Mouse (Mus musculus) heart, postnatal 0 days (tissue): ENCODE data around the gene Twf2. TPM values are rescaled to one million over a fixed set of nuclear protein-coding genes. Genes with fewer than 3 reads are reported as not detected.
A peak's percentile ranks its signal among the peaks of the same experiment; 100 is the strongest.

Experiments
- ATAC-seq: fragments of 200-750 bp; cut with Nextera tagmentation; 2 replicates; pipeline ENCODE4 v1.8.0; 2017; ENCODE audit warnings: low read depth, moderate number of reproducible peaks, moderate library complexity; ENCODE audit not compliant: insufficient read depth
- DNase-seq: peaks from one replicate; pipeline ENCODE4 v3.0.0-alpha.2; 2016; ENCODE audit warnings: low spot score
- H3K27ac ChIP-seq: fragments of 300-500 bp; sonication (generic); 2 replicates; pipeline ENCODE4 v1.5.1; 2014; ENCODE audit warnings: low read depth, mild to moderate bottlenecking
- H3K27me3 ChIP-seq: fragments of 300-500 bp; sonication (generic); 2 replicates; pipeline ENCODE4 v1.6.1; 2014; ENCODE audit warnings: low read length, mixed read lengths; ENCODE audit not compliant: control insufficient read depth, insufficient read depth
- H3K36me3 ChIP-seq: fragments of 300-500 bp; sonication (generic); replicated peaks from 2 replicates; pipeline ENCODE4 v1.6.1; 2014; ENCODE audit warnings: low read length, mixed read lengths; ENCODE audit not compliant: control insufficient read depth, insufficient read depth
- H3K4me1 ChIP-seq: fragments of 300-500 bp; sonication (generic); 2 replicates; pipeline ENCODE4 v1.6.1; 2014; ENCODE audit warnings: antibody characterized with exemption; ENCODE audit not compliant: control insufficient read depth, insufficient read depth
- H3K4me2 ChIP-seq: fragments of 300-500 bp; sonication (generic); 2 replicates; pipeline ENCODE4 v1.6.1; 2014; ENCODE audit warnings: low read depth, mild to moderate bottlenecking, low read length, moderate library complexity
- H3K4me3 ChIP-seq: fragments of 300-500 bp; sonication (generic); 2 replicates; pipeline ENCODE4 v1.5.1; 2014; ENCODE audit warnings: low read depth, low read length
- H3K9ac ChIP-seq: fragments of 300-500 bp; sonication (generic); replicated peaks from 2 replicates; pipeline ENCODE4 v1.6.1; 2014; ENCODE audit warnings: low read depth, low read length, mixed read lengths
- H3K9me3 ChIP-seq: fragments of 300-500 bp; sonication (generic); replicated peaks from 2 replicates; pipeline ENCODE4 v1.6.1; 2016; ENCODE audit warnings: low read length; ENCODE audit not compliant: control insufficient read depth
- CTCF ChIP-seq: IDR thresholded peaks from 2 replicates; pipeline ENCODE4 v1.5.1; 2016; ENCODE audit warnings: antibody characterized with exemption, control low read depth, low read depth
- EP300 ChIP-seq: IDR thresholded peaks from 2 replicates; pipeline ENCODE4 v1.6.1; 2016; ENCODE audit warnings: antibody characterized with exemption, low read depth
- WGBS: fragments of 180-500 bp; shearing (Covaris S2); extraction: QIAGEN DNeasy Blood & Tissue Kit; methylation state at CpG from one replicate; pipeline ENCODE4 v1.1.7; 2014; 5-methylcytosine and 5-hydroxymethylcytosine counted together
- polyA plus RNA-seq: library from polyadenylated mRNA; unstranded; fragments of >200 nt; fragmentation: Nextera tagmentation; extraction: Ambion mirVana; gene quantifications from 2 replicates; pipeline ENCODE4 v1.2.1, GENCODE M21; 2015
- total RNA-seq: library from RNA; depleted of rRNA; stranded (reverse); fragments of >200 nt; gene quantifications from 2 replicates; pipeline ENCODE4 v1.2.3, GENCODE M21; 2014; ENCODE audit warnings: low replicate concordance

Twf2 gene
- total and polyA plus RNA-seq, 2 experiments from 2014 or later, result 57.3 to 92.1 TPM

GRCm38 (mm10) chr9:106197732-106198131, 5.2 kb upstream of the Twf2 start:
- no peak overlapping the region for H3K9ac ChIP-seq
- H3K4me2 ChIP-seq, result no peak overlapping the region
- ATAC-seq, result no peak

GRCm38 (mm10) chr9:106198962-106199458, 3.9 kb upstream of the Twf2 start:
- Histone ChIP-seq H3K27ac (peak overlapping the region; percentile 4; the same call in 1 of the 2 replicates), H3K9me3 (no peaks in the 10 kb centered on the region), H3K4me1 (peaks cover 16% of the 10 kb centered on the region), H3K27me3 (no peaks in the 10 kb centered on the region), H3K4me3 (peak overlapping the region; percentile 61), H3K4me2 (peak overlapping the region; percentile 61), H3K36me3 (0 out of 2 replicates have a peak, but pooled peaks cover 12% of the 10 kb centered on the region), H3K9ac (peak overlapping the region; percentile 55)
- ATAC-seq (peak; percentile 56), DNase-seq (peak; percentile 72)
- under 1% methylated on average over 41 of the region's 51 CpGs for WGBS
- TF ChIP-seq EP300 (no peak), CTCF (no peak)

More at GRCm38 (mm10) chr9:106197732-106198131, 5.2 kb upstream of the Twf2 start:
- Histone ChIP-seq H3K4me3 (no peak overlapping the region), H3K36me3 (0 out of 2 replicates have a peak, but pooled peaks cover 13% of the 10 kb centered on the region), H3K9me3 (no peaks in the 10 kb centered on the region), H3K27ac (no peak overlapping the region), H3K27me3 (no peaks in the 10 kb centered on the region), H3K4me1 (0 out of 2 replicates have a peak, but pooled peaks cover 8% of the 10 kb centered on the region)
- TF ChIP-seq EP300, result no peak
- TF ChIP-seq CTCF, result no peak
- 93% methylated on average over 9 of the region's 9 CpGs for WGBS
- DNase-seq, result no peak

GRCm38 (mm10) chr9:106199535-106200272, 3.2 kb upstream of the Twf2 start, which contains the start of gene Ppm1m:
Gene Ppm1m, minus strand, starts transcription at chr9:106199746.
- TF ChIP-seq CTCF, result no peak
- no peak for TF ChIP-seq EP300
- 46% methylated on average over 18 of the region's 18 CpGs for WGBS
- Histone ChIP-seq H3K4me2 (peak within 1 kb of the TSS; percentile 61), H3K4me1 (peaks cover 23% of the 10 kb centered on the region), H3K27ac (peak within 1 kb of the TSS; percentile 4), H3K4me3 (peak within 1 kb of the TSS; percentile 61), H3K36me3 (0 out of 2 replicates have a peak, but pooled peaks cover 10% of the 10 kb centered on the region), H3K9me3 (no peaks in the 10 kb centered on the region), H3K27me3 (no peaks in the 10 kb centered on the region), H3K9ac (peak within 1 kb of the TSS; percentile 55)
- ATAC-seq (no peak), DNase-seq (no peak)

- DNase-seq (no peak), ATAC-seq (no peak)
- Histone ChIP-seq H3K36me3 (no peaks in the 10 kb centered on the region), H3K4me2 (peak overlapping the region; percentile 73), H3K27me3 (no peaks in the 10 kb centered on the region), H3K4me3 (no peak overlapping the region), H3K9ac (no peak overlapping the region), H3K9me3 (no peaks in the 10 kb centered on the region), H3K27ac (no peak overlapping the region), H3K4me1 (peaks cover 41% of the 10 kb centered on the region)
- WGBS, result 85% methylated on average over 3 of the region's 3 CpGs
- TF ChIP-seq CTCF (no peak), EP300 (no peak)
Observed at GRCm38 (mm10) chr9:106201895-106202294, 1.0 kb upstream of the Twf2 start.

- TF ChIP-seq CTCF (no peak), EP300 (no peak)
- H3K9ac ChIP-seq, result no peak overlapping the region
- DNase-seq, result no peak
- no peak for ATAC-seq
- H3K36me3 ChIP-seq, result no peaks in the 10 kb centered on the region
- H3K27me3 ChIP-seq, result no peaks in the 10 kb centered on the region
- WGBS, result 59% methylated on average over 7 of the region's 7 CpGs
- H3K4me3 ChIP-seq, result peak overlapping the region; percentile 61
- peak overlapping the region; percentile 73 for H3K4me2 ChIP-seq
- peak overlapping the region; percentile 73; the same call in 1 of the 2 replicates for H3K27ac ChIP-seq
- H3K4me1 ChIP-seq, result peaks cover 51% of the 10 kb centered on the region
- no peaks in the 10 kb centered on the region for H3K9me3 ChIP-seq
Observed at GRCm38 (mm10) chr9:106203990-106204851, 1.3 kb downstream of the Twf2 start.
